Mouse (Mus musculus) embryonic fibroblast, embryonic 13.5 days (primary cell): ENCODE results near the gene Pdzrn4.

ENCODE experiments used
- CTCF ChIP-seq: IDR thresholded peaks from 2 replicates; pipeline ENCODE4 v1.5.1; 2011; ENCODE audit warnings: mild to moderate bottlenecking, control low read depth, low read length, moderate library complexity, borderline replicate concordance; ENCODE audit not compliant: insufficient read depth
- POLR2A ChIP-seq: IDR thresholded peaks from 2 replicates; pipeline ENCODE4 v1.6.1; 2011; ENCODE audit warnings: low read depth, mild to moderate bottlenecking, control low read depth, low read length, moderate library complexity

GRCm38 (mm10) chr15:92547294-92547911, 150.7 kb downstream of the Pdzrn4 start:
- TF ChIP-seq POLR2A (no peak), CTCF (no peak)
